Mouse (Mus musculus): ENCODE measurements around the gene Btbd7. TPM values are rescaled to one million over a fixed set of nuclear protein-coding genes. Genes with fewer than 3 reads are reported as not detected.
A peak's percentile ranks its signal among the peaks of the same experiment; 100 is the strongest.

The Btbd7 gene
- polyA plus RNA-seq, 1 experiment, result 11.5 TPM

DNA sequence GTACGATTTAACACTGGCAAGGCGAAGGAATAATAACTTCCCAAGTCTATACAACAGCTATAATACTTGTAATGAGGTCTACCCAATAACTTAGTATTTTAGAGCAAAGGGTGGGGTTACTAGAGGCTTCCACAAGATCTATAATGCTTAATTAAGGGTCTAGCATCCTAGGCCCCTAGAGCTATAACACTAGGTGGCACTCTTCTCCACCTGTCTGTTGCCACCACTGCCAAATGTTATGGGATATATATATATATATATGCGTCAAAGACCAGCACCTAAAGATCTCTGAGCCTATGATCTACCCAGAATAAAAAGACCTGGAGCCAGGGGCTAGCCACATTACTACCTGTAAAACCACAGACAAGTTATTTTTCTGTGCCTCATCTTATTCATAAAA is 138.0 kb downstream of the Btbd7 start:
- no peak for TF ChIP-seq CTCF (IDR thresholded peaks at IDR 0.05; ENCODE audit: extremely low read depth, insufficient read length, insufficient replicate concordance, low read depth, low read length)
- no peak for TF ChIP-seq POLR2A (IDR thresholded peaks at IDR 0.05; ENCODE audit: low read depth, low read length)
- no peaks in the 10 kb centered on the region for H3K27me3 ChIP-seq (ENCODE audit: control insufficient read depth, insufficient read depth, low read length)
- H3K4me1 ChIP-seq (ENCODE audit: control insufficient read depth, insufficient read depth, insufficient read length, low read length), result peaks cover 5% of the 10 kb centered on the region; the same call in 1 of the 2 replicates
- 67% methylated on average over 3 of the region's 3 CpGs for WGBS
- H3K36me3 ChIP-seq (ENCODE audit: control insufficient read depth, insufficient read depth, low read length), result no peaks in the 10 kb centered on the region
- no peak overlapping the region for H3K4me3 ChIP-seq (ENCODE audit: low read depth, low read length)
- H3K27ac ChIP-seq (ENCODE audit: insufficient read depth, low read depth, low read length), result no peak overlapping the region

DNA sequence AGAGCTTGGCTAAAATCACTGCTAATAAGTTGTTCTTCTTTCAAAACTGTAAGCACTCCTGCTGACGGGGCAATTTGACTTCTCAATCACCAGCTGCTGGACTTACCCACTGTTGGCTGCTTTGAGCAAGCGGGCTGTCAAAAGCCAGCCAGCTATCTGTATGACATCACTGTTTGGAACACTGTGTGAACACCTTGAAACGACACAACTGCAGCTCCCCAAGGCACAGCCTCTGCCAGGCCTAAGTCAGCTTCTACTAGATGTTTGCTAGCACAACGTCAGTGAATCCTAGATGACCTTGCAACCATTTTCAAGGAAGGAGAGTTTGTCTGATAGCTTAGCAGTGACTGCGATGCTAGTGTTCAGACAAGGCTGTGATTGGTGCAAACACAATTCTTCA is 139.2 kb downstream of the Btbd7 start:
- Histone ChIP-seq H3K36me3 (ENCODE audit: control insufficient read depth, insufficient read depth, low read length) (no peaks in the 10 kb centered on the region), H3K4me1 (ENCODE audit: control insufficient read depth, insufficient read depth, insufficient read length, low read length) (peaks cover 5% of the 10 kb centered on the region; the same call in 1 of the 2 replicates), H3K4me3 (ENCODE audit: low read depth, low read length) (no peak overlapping the region), H3K27ac (ENCODE audit: insufficient read depth, low read depth, low read length) (no peak overlapping the region), H3K27me3 (ENCODE audit: control insufficient read depth, insufficient read depth, low read length) (no peaks in the 10 kb centered on the region)
- 68% methylated on average over 5 of the region's 5 CpGs for WGBS
- TF ChIP-seq POLR2A (IDR thresholded peaks at IDR 0.05; ENCODE audit: low read depth, low read length), result no peak
- TF ChIP-seq CTCF (IDR thresholded peaks at IDR 0.05; ENCODE audit: extremely low read depth, insufficient read length, insufficient replicate concordance, low read depth, low read length), result no peak

DNA sequence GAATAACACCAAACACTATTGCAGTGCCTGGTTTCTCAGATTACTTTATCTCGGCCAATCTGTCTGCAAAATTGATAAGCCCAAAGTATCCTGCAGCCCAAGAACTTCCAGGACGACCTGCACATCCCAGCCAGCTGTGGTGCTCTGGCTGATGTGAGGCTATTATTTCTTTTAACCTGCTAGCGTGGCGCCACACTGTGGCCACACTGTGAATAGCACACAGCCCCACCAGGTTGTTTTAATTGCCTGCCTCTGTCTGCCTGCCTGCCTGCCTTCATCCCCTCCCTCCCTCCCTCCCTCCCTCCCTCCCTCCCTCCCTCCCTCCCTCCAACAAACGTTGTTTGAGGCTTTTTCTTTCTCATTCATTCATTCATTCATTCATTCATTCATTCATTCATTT is 144.9 kb downstream of the Btbd7 start:
- Histone ChIP-seq H3K4me1 (ENCODE audit: control insufficient read depth, insufficient read depth, insufficient read length, low read length) (peaks cover 19% of the 10 kb centered on the region), H3K27me3 (ENCODE audit: control insufficient read depth, insufficient read depth, low read length) (no peaks in the 10 kb centered on the region), H3K36me3 (ENCODE audit: control insufficient read depth, insufficient read depth, low read length) (no peaks in the 10 kb centered on the region), H3K4me3 (ENCODE audit: low read depth, low read length) (no peak overlapping the region), H3K27ac (ENCODE audit: insufficient read depth, low read depth, low read length) (no peak overlapping the region)
- 3% methylated on average over 5 of the region's 5 CpGs for WGBS
- TF ChIP-seq CTCF (IDR thresholded peaks at IDR 0.05; ENCODE audit: extremely low read depth, insufficient read length, insufficient replicate concordance, low read depth, low read length) (peak; percentile 83; the same call in 1 of the 2 replicates), POLR2A (IDR thresholded peaks at IDR 0.05; ENCODE audit: low read depth, low read length) (no peak)

DNA sequence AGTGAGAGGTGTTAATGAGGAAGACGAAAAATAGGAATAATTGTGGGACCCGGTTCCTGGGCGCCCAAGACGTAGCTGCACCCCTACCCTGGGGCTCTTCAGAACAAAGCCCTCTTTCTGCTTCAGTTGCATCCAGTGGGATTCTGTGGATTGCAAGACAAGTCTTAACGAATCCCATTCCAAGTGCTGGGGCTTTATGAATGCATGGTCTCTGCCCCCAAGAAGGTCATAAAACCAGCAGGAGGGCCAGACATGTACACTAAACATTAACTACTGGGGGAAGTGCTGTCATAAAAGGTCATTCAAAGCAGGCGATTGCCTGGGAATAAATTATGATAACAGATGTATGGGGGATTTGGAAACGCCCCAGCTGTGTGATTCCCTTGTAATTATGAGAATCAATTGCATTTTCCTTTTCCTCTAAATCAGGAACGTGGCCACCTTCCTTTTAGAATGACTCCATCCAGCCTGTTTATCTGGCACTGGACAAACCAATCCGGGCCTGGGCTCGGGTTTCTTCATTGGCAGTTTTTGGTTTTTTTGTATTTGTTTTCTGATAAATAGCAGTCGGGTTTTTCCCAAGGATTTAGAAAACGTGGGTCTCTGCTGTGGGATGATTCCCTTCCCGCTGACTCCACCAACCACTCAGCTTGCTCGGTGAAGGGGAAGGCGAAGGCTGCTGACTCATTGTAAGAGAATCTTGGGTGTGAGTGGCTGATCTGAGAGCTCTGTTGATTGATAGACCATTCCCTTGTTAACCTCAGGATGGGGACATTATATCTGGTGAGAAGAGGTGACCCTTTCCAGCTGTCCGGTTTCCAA is 147.3 kb downstream of the Btbd7 start:
- peak overlapping the region; percentile 20 for H3K4me3 ChIP-seq (ENCODE audit: low read depth, low read length)
- H3K36me3 ChIP-seq (ENCODE audit: control insufficient read depth, insufficient read depth, low read length), result no peaks in the 10 kb centered on the region
- peak overlapping the region; percentile 96 for H3K27ac ChIP-seq (ENCODE audit: insufficient read depth, low read depth, low read length)
- 11% methylated on average over 16 of the region's 16 CpGs for WGBS
- peaks cover 26% of the 10 kb centered on the region for H3K4me1 ChIP-seq (ENCODE audit: control insufficient read depth, insufficient read depth, insufficient read length, low read length)
- TF ChIP-seq CTCF (IDR thresholded peaks at IDR 0.05; ENCODE audit: extremely low read depth, insufficient read length, insufficient replicate concordance, low read depth, low read length), result no peak
- no peak for TF ChIP-seq POLR2A (IDR thresholded peaks at IDR 0.05; ENCODE audit: low read depth, low read length)
- H3K27me3 ChIP-seq (ENCODE audit: control insufficient read depth, insufficient read depth, low read length), result no peaks in the 10 kb centered on the region

Other genes with a start within 250 kb of the Btbd7 start
- gene Itpk1, start 173.5 kb downstream of the Btbd7 start, polyA plus RNA-seq (2012; rRNA removed), result 104 and 324 TPM in 2 replicates
- gene Moap1, start 134.8 kb downstream of the Btbd7 start, polyA plus RNA-seq (2012; rRNA removed), result 0.30 and 0.74 TPM in 2 replicates
- gene Tmem251, start 134.7 kb downstream of the Btbd7 start, polyA plus RNA-seq (2012; rRNA removed), result 1.7 and 2.4 TPM in 2 replicates
- gene Gm28051, start 120.7 kb downstream of the Btbd7 start, polyA plus RNA-seq (2012; rRNA removed), result not detected in 2 replicates
- 3.4 and 11.2 TPM in 2 replicates for gene Gon7, start 120.7 kb downstream of the Btbd7 start, polyA plus RNA-seq (2012; rRNA removed)
- 2.7 and 4.5 TPM in 2 replicates for gene Ubr7, start 120.5 kb downstream of the Btbd7 start, polyA plus RNA-seq (2012; rRNA removed)
- 0.47 and 0.84 TPM in 2 replicates for gene Gm20604, start 119.8 kb downstream of the Btbd7 start, polyA plus RNA-seq (2012; rRNA removed)
- not detected in 2 replicates for gene Cox8c, start 20.8 kb upstream of the Btbd7 start, polyA plus RNA-seq (2012; rRNA removed)
- gene Unc79, start 70.4 kb upstream of the Btbd7 start, polyA plus RNA-seq (2012; rRNA removed), result 0.23 and 0.33 TPM in 2 replicates